Mouse (Mus musculus): Measurements from ENCODE around the gene Rcor1.

- TF ChIP-seq CTCF (IDR thresholded peaks at IDR 0.05; ENCODE audit: low read depth, low read length) (no peak), POLR2A (IDR thresholded peaks at IDR 0.05; ENCODE audit: insufficient read depth, low read length) (no peak), EP300 (IDR thresholded peaks at IDR 0.05; ENCODE audit: insufficient read depth, low read depth, low read length) (no peak)
Observed at GRCm38 (mm10) chr12:111152579-111152978, 113.4 kb downstream of the Rcor1 start.
